Comparison of ENCODE assay signal across 18 mouse cellular contexts in genomic region chr19:25308156-25308555, GRCm38 (mm10).
A peak's percentile ranks its signal among the peaks of the same experiment; 100 is the strongest.
DNase-seq lines count a peak whose midpoint lies in the region; ATAC-seq and TF ChIP-seq lines count a peak whose summit lies in the region.
"Had no signal": no experiment of that assay in that cellular context is flagged by ENCODE, and none has a peak within 500 bp of the region (broad histone marks: within the 10 kb centered on the region; RNA-seq: fewer than 3 reads in every experiment).

No protein-coding gene starts in this region.

- no peaks in the 10 kb centered on the region for H3K9me3 ChIP-seq in heart, embryonic 11.5 days (replicated peaks; ENCODE audit: control insufficient read depth, low read length)
- H3K9me3 ChIP-seq in heart, embryonic 15.5 days (replicated peaks): no peaks in the 10 kb centered on the region
- no peaks in the 10 kb centered on the region for H3K9me3 ChIP-seq in kidney, embryonic 14.5 days (ENCODE audit: control insufficient read depth, low read length)
- H3K9me3 ChIP-seq in CH12.LX (replicated peaks; ENCODE audit: low read length): no peaks in the 10 kb centered on the region
- H3K9me3 ChIP-seq: embryonic facial prominence, embryonic 10.5 days; forebrain, embryonic 13.5 days had no signal

- peaks cover 43% of the 10 kb centered on the region for H3K4me1 ChIP-seq in heart, embryonic 11.5 days (ENCODE audit: control insufficient read depth, insufficient read depth, low read length)
- peaks cover 45% of the 10 kb centered on the region for H3K4me1 ChIP-seq in heart, embryonic 15.5 days (replicated peaks)
- peaks cover 10% of the 10 kb centered on the region for H3K4me1 ChIP-seq in kidney, embryonic 14.5 days (ENCODE audit: control insufficient read depth, insufficient read depth, low read length)
- peaks cover 16 to 49% of the 10 kb centered on the region in 2 experiments for H3K4me1 ChIP-seq in CH12.LX (ENCODE audit: control insufficient read depth in 1 of 2, insufficient read depth in 2 of 2)
- H3K4me1 ChIP-seq: forebrain, embryonic 13.5 days had no signal

- H3K27me3 ChIP-seq in heart, embryonic 11.5 days (ENCODE audit: control insufficient read depth, insufficient read depth, low read length): no peaks in the 10 kb centered on the region
- H3K27me3 ChIP-seq in heart, embryonic 15.5 days: 0 out of 2 replicates have a peak, but pooled peaks cover 3% of the 10 kb centered on the region
- H3K27me3 ChIP-seq in kidney, embryonic 14.5 days (ENCODE audit: control insufficient read depth, insufficient read depth, low read length): no peaks in the 10 kb centered on the region
- no peaks in the 10 kb centered on the region for H3K27me3 ChIP-seq in CH12.LX (replicated peaks)

- no peak overlapping the region for H3K4me3 ChIP-seq in heart, embryonic 11.5 days (ENCODE audit: low read depth, low read length)
- no peak overlapping the region for H3K4me3 ChIP-seq in heart, embryonic 15.5 days
- no peak overlapping the region for H3K4me3 ChIP-seq in kidney, embryonic 14.5 days (ENCODE audit: low read length)
- no peak overlapping the region for H3K4me3 ChIP-seq in CH12.LX (replicated peaks in 1 of 3; ENCODE audit: low read depth in 2 of 3, low read length in 2 of 3, poor library complexity in 1 of 3)
- H3K4me3 ChIP-seq: embryonic facial prominence, embryonic 10.5 days; forebrain, embryonic 13.5 days had no signal

- H3K27ac ChIP-seq in heart, embryonic 11.5 days (ENCODE audit: low read depth, low read length): no peak overlapping the region
- no peak overlapping the region for H3K27ac ChIP-seq in heart, embryonic 15.5 days
- no peak overlapping the region for H3K27ac ChIP-seq in kidney, embryonic 14.5 days (ENCODE audit: low read depth, low read length)
- no peak overlapping the region for H3K27ac ChIP-seq in CH12.LX (ENCODE audit: insufficient read depth, low read depth)
- H3K27ac ChIP-seq: forebrain, embryonic 13.5 days; hindbrain, postnatal 0 days; kidney, postnatal 0 days had no signal

- WGBS in heart, embryonic 11.5 days (ENCODE audit: insufficient replicate concordance): 18% methylated on average over 2 of the region's 2 CpGs
- 30% methylated on average over 2 of the region's 2 CpGs for WGBS in heart, embryonic 15.5 days
- 53% methylated on average over 2 of the region's 2 CpGs for WGBS in kidney, embryonic 14.5 days

- H3K36me3 ChIP-seq in heart, embryonic 11.5 days (ENCODE audit: control insufficient read depth, insufficient read depth, low read length): no peaks in the 10 kb centered on the region
- H3K36me3 ChIP-seq in heart, embryonic 15.5 days: no peaks in the 10 kb centered on the region
- H3K36me3 ChIP-seq in kidney, embryonic 14.5 days (ENCODE audit: control insufficient read depth, insufficient read depth, low read length): no peaks in the 10 kb centered on the region
- no peaks in the 10 kb centered on the region for H3K36me3 ChIP-seq in CH12.LX (replicated peaks in 1 of 2; ENCODE audit: control insufficient read depth in 1 of 2, insufficient read depth in 1 of 2, low read length in 1 of 2)
- H3K36me3 ChIP-seq: embryonic facial prominence, embryonic 10.5 days had no signal

- TF ChIP-seq CTCF in CH12.LX (conservative IDR thresholded peaks at IDR 0.05 in 1 of 2, IDR thresholded peaks at IDR 0.05 in 1 of 2; ENCODE audit: low read depth in 2 of 2, low read length in 2 of 2): no peak

- intact Hi-C loops in heart, postnatal 25 days (cut with DNase I): no loop called here

- peak overlapping the region; percentile 48; the same call in 1 of the 2 replicates for H3K4me2 ChIP-seq in heart, embryonic 11.5 days
- peak overlapping the region; percentile 57; the same call in 1 of the 2 replicates for H3K4me2 ChIP-seq in heart, embryonic 15.5 days
- no peak overlapping the region for H3K4me2 ChIP-seq in kidney, embryonic 14.5 days (replicated peaks; ENCODE audit: low read depth, low read length)
- no peak overlapping the region for H3K4me2 ChIP-seq in CH12.LX (ENCODE audit: insufficient read depth, low read depth, poor library complexity, severe bottlenecking)
- H3K4me2 ChIP-seq: forebrain, embryonic 13.5 days had no signal

- TF ChIP-seq EP300 in CH12.LX (IDR thresholded peaks at IDR 0.05; ENCODE audit: low read length): no peak

- no peaks in the 10 kb centered on the region for H3K79me2 ChIP-seq in CH12.LX (replicated peaks; ENCODE audit: control insufficient read depth, extremely low read depth, insufficient read depth, poor library complexity, severe bottlenecking)

- dilution Hi-C loops in CH12.LX (cut with MboI; ENCODE audit: extremely low pct_ligation_motif_present, extremely low pct_unique_long_range_greater_than_20kb, low sequenced_read_pairs): no loop called here

- H3K9ac ChIP-seq in heart, embryonic 11.5 days (ENCODE audit: low read depth, low read length): no peak overlapping the region
- H3K9ac ChIP-seq in heart, embryonic 15.5 days: no peak overlapping the region
- H3K9ac ChIP-seq in kidney, embryonic 14.5 days (ENCODE audit: low read depth, low read length): no peak overlapping the region
- H3K9ac ChIP-seq in CH12.LX (ENCODE audit: insufficient read depth, low read depth): no peak overlapping the region
- H3K9ac ChIP-seq: forebrain, embryonic 13.5 days; forebrain, postnatal 0 days had no signal

- no peak for TF ChIP-seq RAD21 in CH12.LX (IDR thresholded peaks at IDR 0.05; ENCODE audit: low read depth, low read length)

- no peak for TF ChIP-seq POLR2A in CH12.LX (IDR thresholded peaks at IDR 0.05; ENCODE audit: low read depth, low read length)

- DNase-seq in heart, adult 18-20 months: no peak
- DNase-seq in heart, postnatal 25 days (ENCODE audit: low spot score): no peak
- no peak for DNase-seq in kidney, adult 8-10 months
- no peak for DNase-seq in CH12.LX (ENCODE audit: extremely low read depth)
- no peak for DNase-seq in thymus, postnatal 14 days
- DNase-seq: adrenal gland, adult 8-10 months; adrenal gland, postnatal 36 days; cerebellum, adult 2 months; forebrain, postnatal 0 days; gastrocnemius, postnatal 14 days; kidney, adult 18-20 months had no signal

- in situ Hi-C loops in CH12.LX (cut with MboI; ENCODE audit: low pct_ligation_motif_present, low pct_unique_long_range_greater_than_20kb, low sequenced_read_pairs): no loop called here

- ATAC-seq in heart, embryonic 11.5 days (replicated peaks; ENCODE audit: insufficient number of reproducible peaks, low FRiP score, low TSS enrichment): 0 out of 2 replicates have a peak, but pooled peaks have one; percentile 22
- ATAC-seq in heart, embryonic 15.5 days (replicated peaks; ENCODE audit: insufficient number of reproducible peaks, insufficient read depth, low FRiP score, low read depth): no peak
- ATAC-seq in kidney, embryonic 14.5 days (ENCODE audit: low FRiP score, low TSS enrichment): 0 out of 2 replicates have a peak, but pooled peaks have one; percentile 24
- ATAC-seq: forebrain, embryonic 13.5 days; forebrain, postnatal 0 days; hindbrain, postnatal 0 days had no signal

TF ChIP-seq in CH12.LX, 34 proteins besides CTCF, POLR2A, EP300 and RAD21:
- TF ChIP-seq ZKSCAN1 (IDR thresholded peaks at IDR 0.05; ENCODE audit: borderline replicate concordance, low read depth, low read length) (peak; percentile 80), MYC (IDR thresholded peaks at IDR 0.05; ENCODE audit: low read depth, low read length) (no peak), TCF12 (IDR thresholded peaks at IDR 0.05; ENCODE audit: low read depth, low read length) (no peak), BHLHE40 (IDR thresholded peaks at IDR 0.05; ENCODE audit: low read depth, low read length) (no peak), ZNF384 (IDR thresholded peaks at IDR 0.05; ENCODE audit: low read depth, low read length) (no peak), USF1 (IDR thresholded peaks at IDR 0.05; ENCODE audit: low read depth, low read length) (no peak)

Comparison
In these comparisons a context has a peak if more than half of its experiments do, and no peak if none do; other contexts are left out.
1. H3K4me2 ChIP-seq: peak in heart, embryonic 11.5 days (single experiment) and heart, embryonic 15.5 days (single experiment); none in kidney, embryonic 14.5 days (single experiment) and CH12.LX (single experiment).